Mouse (Mus musculus): ENCODE data around the gene Txndc2. TPM values are rescaled to one million over a fixed set of nuclear protein-coding genes. Genes with fewer than 3 reads are reported as not detected.

The Txndc2 gene
- total and polyA plus RNA-seq, 3 experiments, result 0.12 TPM; not detected in 2

- intact Hi-C loops (cut with DNase I), result no loop called here
- DNase-seq, result no peak
Observed at GRCm38 (mm10) chr17:65626301-65626700, 15.7 kb downstream of the Txndc2 start.

GRCm38 (mm10) chr17:65625563-65625962 lies 16.4 kb downstream of the Txndc2 start:
- Histone ChIP-seq H3K9ac (ENCODE audit: low read depth, low read length) (no peak overlapping the region), H3K27me3 (ENCODE audit: control insufficient read depth, insufficient read depth, low read length) (no peaks in the 10 kb centered on the region), H3K4me1 (ENCODE audit: control insufficient read depth, insufficient read depth, low read length) (no peaks in the 10 kb centered on the region), H3K4me3 (no peak overlapping the region), H3K36me3 (ENCODE audit: control insufficient read depth, insufficient read depth, low read length) (no peaks in the 10 kb centered on the region), H3K79me2 (replicated peaks; ENCODE audit: control insufficient read depth, insufficient read depth, low read length) (no peaks in the 10 kb centered on the region), H3K27ac (no peak overlapping the region)
- TF ChIP-seq POLR2A (IDR thresholded peaks at IDR 0.05; ENCODE audit: insufficient read depth, low read depth, low read length) (no peak), CTCF (IDR thresholded peaks at IDR 0.05) (no peak), EP300 (IDR thresholded peaks at IDR 0.05; ENCODE audit: insufficient read depth, low read depth, low read length) (no peak)
- WGBS, result 82% methylated on average over 6 of the region's 6 CpGs
- intact Hi-C loops (cut with DNase I), result no loop called here
- no peak for DNase-seq

More at GRCm38 (mm10) chr17:65626301-65626700, 15.7 kb downstream of the Txndc2 start:
- Histone ChIP-seq H3K79me2 (replicated peaks; ENCODE audit: control insufficient read depth, insufficient read depth, low read length) (no peaks in the 10 kb centered on the region), H3K9ac (ENCODE audit: low read depth, low read length) (no peak overlapping the region), H3K27ac (no peak overlapping the region), H3K4me3 (no peak overlapping the region), H3K4me1 (ENCODE audit: control insufficient read depth, insufficient read depth, low read length) (no peaks in the 10 kb centered on the region), H3K27me3 (ENCODE audit: control insufficient read depth, insufficient read depth, low read length) (no peaks in the 10 kb centered on the region), H3K36me3 (ENCODE audit: control insufficient read depth, insufficient read depth, low read length) (no peaks in the 10 kb centered on the region)
- 87% methylated on average over 6 of the region's 6 CpGs for WGBS
- TF ChIP-seq EP300 (IDR thresholded peaks at IDR 0.05; ENCODE audit: insufficient read depth, low read depth, low read length), result no peak
- no peak for TF ChIP-seq CTCF (IDR thresholded peaks at IDR 0.05)
- no peak for TF ChIP-seq POLR2A (IDR thresholded peaks at IDR 0.05; ENCODE audit: insufficient read depth, low read depth, low read length)

- Histone ChIP-seq H3K36me3 (ENCODE audit: control insufficient read depth, insufficient read depth, low read length) (no peaks in the 10 kb centered on the region), H3K4me1 (ENCODE audit: control insufficient read depth, insufficient read depth, low read length) (no peaks in the 10 kb centered on the region), H3K79me2 (replicated peaks; ENCODE audit: control insufficient read depth, insufficient read depth, low read length) (no peaks in the 10 kb centered on the region), H3K9ac (ENCODE audit: low read depth, low read length) (no peak overlapping the region), H3K4me3 (no peak overlapping the region), H3K27me3 (ENCODE audit: control insufficient read depth, insufficient read depth, low read length) (no peaks in the 10 kb centered on the region), H3K27ac (no peak overlapping the region)
- intact Hi-C loops (cut with DNase I), result no loop called here
- no peak for DNase-seq
- TF ChIP-seq EP300 (IDR thresholded peaks at IDR 0.05; ENCODE audit: insufficient read depth, low read depth, low read length) (no peak), POLR2A (IDR thresholded peaks at IDR 0.05; ENCODE audit: insufficient read depth, low read depth, low read length) (no peak), CTCF (IDR thresholded peaks at IDR 0.05) (no peak)
Observed at GRCm38 (mm10) chr17:65623130-65623529, 18.8 kb downstream of the Txndc2 start.

GRCm38 (mm10) chr17:65618431-65618830 lies 23.5 kb downstream of the Txndc2 start:
- Histone ChIP-seq H3K27me3 (ENCODE audit: control insufficient read depth, insufficient read depth, low read length) (no peaks in the 10 kb centered on the region), H3K27ac (no peak overlapping the region), H3K9ac (ENCODE audit: low read depth, low read length) (no peak overlapping the region), H3K36me3 (ENCODE audit: control insufficient read depth, insufficient read depth, low read length) (no peaks in the 10 kb centered on the region), H3K4me1 (ENCODE audit: control insufficient read depth, insufficient read depth, low read length) (no peaks in the 10 kb centered on the region), H3K4me3 (no peak overlapping the region), H3K79me2 (replicated peaks; ENCODE audit: control insufficient read depth, insufficient read depth, low read length) (no peaks in the 10 kb centered on the region)
- TF ChIP-seq POLR2A (IDR thresholded peaks at IDR 0.05; ENCODE audit: insufficient read depth, low read depth, low read length) (no peak), CTCF (IDR thresholded peaks at IDR 0.05) (no peak), EP300 (IDR thresholded peaks at IDR 0.05; ENCODE audit: insufficient read depth, low read depth, low read length) (no peak)
- intact Hi-C loops (cut with DNase I), result loop anchor here (5.0 kb wide), 1 partner anchor 59 kb away; no protein-coding TSS in a partner anchor
- no peak for DNase-seq
- 97% methylated on average over 2 of the region's 2 CpGs for WGBS

GRCm38 (mm10) chr17:65615678-65616077 lies 26.3 kb downstream of the Txndc2 start:
- 70% methylated on average over 3 of the region's 3 CpGs for WGBS
- TF ChIP-seq CTCF (IDR thresholded peaks at IDR 0.05) (no peak), POLR2A (IDR thresholded peaks at IDR 0.05; ENCODE audit: insufficient read depth, low read depth, low read length) (no peak), EP300 (IDR thresholded peaks at IDR 0.05; ENCODE audit: insufficient read depth, low read depth, low read length) (no peak)

GRCm38 (mm10) chr17:65614431-65614830 lies 27.5 kb downstream of the Txndc2 start:
- Histone ChIP-seq H3K27ac (peak overlapping the region; percentile 100), H3K4me3 (peak overlapping the region; percentile 76), H3K9ac (ENCODE audit: low read depth, low read length) (peak overlapping the region; percentile 67), H3K79me2 (replicated peaks; ENCODE audit: control insufficient read depth, insufficient read depth, low read length) (peaks cover 5% of the 10 kb centered on the region; the same call in 1 of the 2 replicates), H3K27me3 (ENCODE audit: control insufficient read depth, insufficient read depth, low read length) (no peaks in the 10 kb centered on the region), H3K36me3 (ENCODE audit: control insufficient read depth, insufficient read depth, low read length) (peaks cover 13% of the 10 kb centered on the region), H3K4me1 (ENCODE audit: control insufficient read depth, insufficient read depth, low read length) (peaks cover 4% of the 10 kb centered on the region)
- WGBS, result 2% methylated on average over 9 of the region's 9 CpGs
- TF ChIP-seq CTCF (IDR thresholded peaks at IDR 0.05) (no peak), POLR2A (IDR thresholded peaks at IDR 0.05; ENCODE audit: insufficient read depth, low read depth, low read length) (no peak), EP300 (IDR thresholded peaks at IDR 0.05; ENCODE audit: insufficient read depth, low read depth, low read length) (no peak)
- DNase-seq, result no peak
- intact Hi-C loops (cut with DNase I), result loop anchor here (2.0 kb wide), 1 partner anchor 486 kb away; the partner anchor contains the start of gene Ndufv2

More at GRCm38 (mm10) chr17:65615678-65616077, 26.3 kb downstream of the Txndc2 start:
- no peaks in the 10 kb centered on the region for H3K27me3 ChIP-seq (ENCODE audit: control insufficient read depth, insufficient read depth, low read length)
- no peak overlapping the region for H3K27ac ChIP-seq
- peaks cover 3% of the 10 kb centered on the region; the same call in 1 of the 2 replicates for H3K79me2 ChIP-seq (replicated peaks; ENCODE audit: control insufficient read depth, insufficient read depth, low read length)
- no peak overlapping the region for H3K4me3 ChIP-seq
- no peak for DNase-seq
- H3K4me1 ChIP-seq (ENCODE audit: control insufficient read depth, insufficient read depth, low read length), result no peaks in the 10 kb centered on the region; the same call in 1 of the 2 replicates
- no peak overlapping the region for H3K9ac ChIP-seq (ENCODE audit: low read depth, low read length)
- H3K36me3 ChIP-seq (ENCODE audit: control insufficient read depth, insufficient read depth, low read length), result peaks cover 7% of the 10 kb centered on the region; the same call in 1 of the 2 replicates
- intact Hi-C loops (cut with DNase I), result loop anchor here (2.0 to 5.0 kb wide), 2 partner anchors 62 to 485 kb away; partner anchors contain the start of gene Ndufv2
